Mouse (Mus musculus) liver, adult 2 months (tissue): Measurements from ENCODE around the gene Gm10837.

Experiments
- CTCF ChIP-seq: fragments of 200-500 bp; IDR thresholded peaks from 2 replicates; pipeline ENCODE4 v1.5.1; 2011; ENCODE audit warnings: low read depth, low read length, control low read depth
- POLR2A ChIP-seq: fragments of 200-500 bp; IDR thresholded peaks from 2 replicates; pipeline ENCODE4 v1.6.1; 2011; ENCODE audit warnings: low read length, control low read depth; ENCODE audit not compliant: insufficient read depth; ENCODE audit errors: extremely low read depth

DNA sequence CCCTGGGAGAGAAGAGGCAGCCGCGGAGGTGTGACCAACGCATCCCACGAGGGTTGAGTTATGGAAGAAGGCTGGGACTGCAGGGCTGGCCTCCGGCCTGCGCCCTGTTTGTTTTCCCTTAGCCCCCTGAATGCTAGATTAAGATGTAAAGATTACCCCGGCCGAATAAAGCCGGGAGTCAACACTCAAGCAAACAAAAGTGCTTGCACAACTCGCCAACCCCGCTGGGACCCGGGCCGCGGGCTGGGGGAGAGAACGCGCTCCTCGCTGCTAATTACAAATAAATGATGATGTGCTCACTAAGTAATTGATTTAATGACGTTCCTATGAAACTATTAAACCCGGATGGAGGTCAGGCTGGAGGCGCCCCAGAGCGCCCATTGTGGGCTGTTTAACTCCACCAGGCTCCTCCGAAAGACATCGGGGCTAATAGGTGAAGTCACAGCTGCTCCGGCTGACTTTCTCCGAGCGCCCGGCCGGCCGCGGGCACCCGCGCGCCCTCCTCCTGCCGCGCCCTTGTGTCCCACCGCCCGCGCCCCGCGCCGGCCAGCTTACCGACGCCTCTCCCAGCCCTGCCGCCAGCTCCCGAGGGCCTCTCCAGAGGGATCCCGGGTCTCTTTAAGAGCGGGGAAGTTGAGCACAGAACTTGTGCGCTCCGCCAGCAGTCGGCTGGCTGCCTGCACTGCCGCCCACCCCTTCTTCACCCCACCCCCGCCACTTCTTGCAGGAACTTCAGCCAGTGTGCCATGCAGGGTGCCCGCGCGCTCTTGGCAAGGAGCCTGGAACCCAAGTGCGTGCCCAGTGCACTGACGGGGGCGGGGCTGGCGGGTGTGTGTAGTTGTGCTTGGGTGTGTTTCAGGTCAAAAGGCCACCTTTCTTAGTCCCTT is 39.6 kb upstream of the Gm10837 start, which contains the start of gene Gm5089:
- TF ChIP-seq CTCF (no peak), POLR2A (no peak)
